Mouse (Mus musculus): ENCODE results near the gene Mospd3.

- no peak for TF ChIP-seq EP300 (IDR thresholded peaks at IDR 0.05; ENCODE audit: low read depth)
- TF ChIP-seq CTCF (IDR thresholded peaks at IDR 0.05; ENCODE audit: low read depth), result no peak
Measured at GRCm38 (mm10) chr5:137623937-137624530, 23.2 kb upstream of the Mospd3 start.
